Mouse (Mus musculus): Measurements from ENCODE around the gene Ugt1a1. TPM values are rescaled to one million over a fixed set of nuclear protein-coding genes. Genes with fewer than 3 reads are reported as not detected.

Ugt1a1 gene
- polyA plus RNA-seq, 1 experiment = not detected

DNA sequence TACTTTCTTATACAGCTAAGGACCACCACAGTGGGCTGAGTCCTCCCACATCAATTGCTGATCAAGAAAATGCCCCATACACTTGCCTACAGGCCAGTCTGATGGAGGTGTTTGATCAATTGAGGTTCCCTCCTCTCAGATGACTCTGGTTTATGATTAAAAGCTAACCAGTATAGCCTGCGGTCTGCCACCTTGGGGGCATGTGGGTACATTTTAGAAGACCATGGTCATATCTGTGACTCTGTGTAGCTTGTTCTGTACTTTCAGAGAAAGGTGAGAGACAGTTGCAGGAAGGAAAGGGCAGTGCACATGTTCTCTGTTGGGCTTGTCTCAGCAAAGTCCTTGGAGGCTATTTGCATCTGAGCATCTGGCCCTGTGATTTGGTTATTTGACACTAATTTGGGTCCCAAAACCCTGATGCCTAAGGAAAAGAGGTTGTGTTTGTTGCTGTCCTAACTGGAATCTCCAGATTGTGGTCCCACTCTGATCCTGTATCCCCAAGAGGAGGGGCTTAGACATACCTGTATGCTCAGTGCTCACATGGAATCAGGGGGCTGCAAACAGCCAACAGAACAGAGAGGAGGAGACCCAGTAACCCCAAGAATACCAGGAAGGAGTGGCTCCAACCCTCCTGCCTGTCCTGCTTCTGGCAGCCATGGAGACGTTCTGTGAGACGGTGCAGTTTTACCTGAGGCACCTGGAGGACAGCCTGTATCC, 21.1 kb downstream of the Ugt1a1 start:
- WGBS = 50% methylated on average over 3 of the region's 3 CpGs

DNA sequence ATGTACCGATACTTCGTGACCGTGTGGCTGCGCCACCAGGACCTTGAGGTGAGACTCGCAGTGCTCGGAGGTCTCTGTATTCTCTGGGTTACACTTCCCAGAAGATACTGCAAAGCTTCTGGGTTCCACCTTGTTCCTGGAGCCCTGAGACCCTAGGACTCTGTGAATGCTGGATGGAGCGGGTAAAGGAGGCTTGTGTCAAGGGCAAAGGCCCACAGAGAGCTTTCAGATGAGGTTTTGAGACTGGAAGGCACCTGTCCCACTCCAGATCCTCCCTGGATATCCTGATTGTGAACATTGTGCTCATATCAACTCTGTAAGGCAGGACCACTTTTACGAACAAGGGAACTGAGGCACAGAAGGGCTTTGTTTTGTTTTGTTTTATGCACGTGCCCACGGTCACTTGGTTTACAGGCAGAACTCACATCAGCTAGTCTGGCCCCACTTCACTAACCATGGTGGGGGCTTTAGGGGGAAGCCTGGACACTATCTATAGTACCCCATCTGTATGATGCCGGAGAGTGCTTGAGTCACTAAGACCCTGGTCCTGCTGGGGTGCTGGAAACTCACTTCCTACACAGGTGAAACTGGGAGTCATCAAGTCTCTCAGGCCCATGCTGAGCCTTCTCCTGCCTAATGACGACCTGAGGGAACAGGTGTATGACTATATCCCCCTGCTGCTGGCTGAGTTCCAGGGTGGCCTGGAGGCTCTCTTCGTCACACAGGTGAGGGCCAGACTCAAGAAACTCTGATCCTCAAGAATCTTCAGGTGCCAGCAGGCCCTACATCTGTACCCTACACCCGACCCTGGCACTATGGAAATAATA, 21.9 kb downstream of the Ugt1a1 start:
- no peaks in the 10 kb centered on the region for H3K4me1 ChIP-seq (ENCODE audit: control insufficient read depth, insufficient read depth, low read length)
- 65% methylated on average over 14 of the region's 14 CpGs for WGBS
- DNase-seq = no peak
- H3K27me3 ChIP-seq (ENCODE audit: control insufficient read depth, insufficient read depth, low read length) = no peaks in the 10 kb centered on the region
- H3K4me3 ChIP-seq (replicated peaks; ENCODE audit: insufficient read depth, low read depth, low read length) = no peak overlapping the region
- H3K27ac ChIP-seq (ENCODE audit: insufficient read depth, low read length) = no peak overlapping the region
- TF ChIP-seq POLR2A (IDR thresholded peaks at IDR 0.05; ENCODE audit: borderline replicate concordance, insufficient read depth, low read length) (no peak), CTCF (IDR thresholded peaks at IDR 0.05; ENCODE audit: borderline replicate concordance, insufficient read depth, low read depth, low read length) (no peak)

More for the DNA sequence above, 21.1 kb downstream of the Ugt1a1 start:
- Histone ChIP-seq H3K4me3 (replicated peaks; ENCODE audit: insufficient read depth, low read depth, low read length) (no peak overlapping the region), H3K27ac (ENCODE audit: insufficient read depth, low read length) (no peak overlapping the region), H3K27me3 (ENCODE audit: control insufficient read depth, insufficient read depth, low read length) (no peaks in the 10 kb centered on the region), H3K4me1 (ENCODE audit: control insufficient read depth, insufficient read depth, low read length) (no peaks in the 10 kb centered on the region)
- DNase-seq = no peak
- TF ChIP-seq CTCF (IDR thresholded peaks at IDR 0.05; ENCODE audit: borderline replicate concordance, insufficient read depth, low read depth, low read length) (no peak), POLR2A (IDR thresholded peaks at IDR 0.05; ENCODE audit: borderline replicate concordance, insufficient read depth, low read length) (no peak)

- no peaks in the 10 kb centered on the region for H3K27me3 ChIP-seq (ENCODE audit: control insufficient read depth, insufficient read depth, low read length)
Observed at GRCm38 (mm10) chr1:88234248-88234610, 22.5 kb downstream of the Ugt1a1 start.

GRCm38 (mm10) chr1:88234646-88235045, 22.9 kb downstream of the Ugt1a1 start:
- no peak for TF ChIP-seq CTCF (IDR thresholded peaks at IDR 0.05; ENCODE audit: borderline replicate concordance, insufficient read depth, low read depth, low read length)
- no peaks in the 10 kb centered on the region for H3K27me3 ChIP-seq (ENCODE audit: control insufficient read depth, insufficient read depth, low read length)
- DNase-seq = no peak
- no peak overlapping the region for H3K27ac ChIP-seq (ENCODE audit: insufficient read depth, low read length)
- no peak overlapping the region for H3K4me3 ChIP-seq (replicated peaks; ENCODE audit: insufficient read depth, low read depth, low read length)
- H3K4me1 ChIP-seq (ENCODE audit: control insufficient read depth, insufficient read depth, low read length) = no peaks in the 10 kb centered on the region
- WGBS = 39% methylated on average over 5 of the region's 5 CpGs

More at GRCm38 (mm10) chr1:88234248-88234610, 22.5 kb downstream of the Ugt1a1 start:
- H3K4me3 ChIP-seq (replicated peaks; ENCODE audit: insufficient read depth, low read depth, low read length) = no peak overlapping the region
- no peaks in the 10 kb centered on the region for H3K4me1 ChIP-seq (ENCODE audit: control insufficient read depth, insufficient read depth, low read length)
- no peak overlapping the region for H3K27ac ChIP-seq (ENCODE audit: insufficient read depth, low read length)
- no peak for DNase-seq
- TF ChIP-seq CTCF (IDR thresholded peaks at IDR 0.05; ENCODE audit: borderline replicate concordance, insufficient read depth, low read depth, low read length) (no peak), POLR2A (IDR thresholded peaks at IDR 0.05; ENCODE audit: borderline replicate concordance, insufficient read depth, low read length) (no peak)
- WGBS = 57% methylated on average over 4 of the region's 4 CpGs

- Histone ChIP-seq H3K27me3 (ENCODE audit: control insufficient read depth, insufficient read depth, low read length) (no peaks in the 10 kb centered on the region), H3K4me1 (ENCODE audit: control insufficient read depth, insufficient read depth, low read length) (no peaks in the 10 kb centered on the region), H3K4me3 (replicated peaks; ENCODE audit: insufficient read depth, low read depth, low read length) (no peak overlapping the region), H3K27ac (ENCODE audit: insufficient read depth, low read length) (no peak overlapping the region)
- no peak for DNase-seq
- 59% methylated on average over 11 of the region's 11 CpGs for WGBS
- no peak for TF ChIP-seq CTCF (IDR thresholded peaks at IDR 0.05; ENCODE audit: borderline replicate concordance, insufficient read depth, low read depth, low read length)
- TF ChIP-seq POLR2A (IDR thresholded peaks at IDR 0.05; ENCODE audit: borderline replicate concordance, insufficient read depth, low read length) = no peak
Observed at GRCm38 (mm10) chr1:88235046-88235893, 23.5 kb downstream of the Ugt1a1 start.

GRCm38 (mm10) chr1:88235894-88236415, 24.2 kb downstream of the Ugt1a1 start:
- Histone ChIP-seq H3K4me1 (ENCODE audit: control insufficient read depth, insufficient read depth, low read length) (no peaks in the 10 kb centered on the region), H3K27me3 (ENCODE audit: control insufficient read depth, insufficient read depth, low read length) (no peaks in the 10 kb centered on the region), H3K27ac (ENCODE audit: insufficient read depth, low read length) (no peak overlapping the region), H3K4me3 (replicated peaks; ENCODE audit: insufficient read depth, low read depth, low read length) (no peak overlapping the region)
- DNase-seq = no peak
- no peak for TF ChIP-seq CTCF (IDR thresholded peaks at IDR 0.05; ENCODE audit: borderline replicate concordance, insufficient read depth, low read depth, low read length)
- TF ChIP-seq POLR2A (IDR thresholded peaks at IDR 0.05; ENCODE audit: borderline replicate concordance, insufficient read depth, low read length) = no peak
- WGBS = 49% methylated on average over 4 of the region's 4 CpGs

- no peak overlapping the region for H3K4me3 ChIP-seq (replicated peaks; ENCODE audit: insufficient read depth, low read depth, low read length)
Observed at GRCm38 (mm10) chr1:88237311-88237710, 25.6 kb downstream of the Ugt1a1 start.

More at GRCm38 (mm10) chr1:88237311-88237710, 25.6 kb downstream of the Ugt1a1 start:
- no peak overlapping the region for H3K27ac ChIP-seq (ENCODE audit: insufficient read depth, low read length)
- 72% methylated on average over 5 of the region's 5 CpGs for WGBS
- no peak for TF ChIP-seq POLR2A (IDR thresholded peaks at IDR 0.05; ENCODE audit: borderline replicate concordance, insufficient read depth, low read length)
- no peak for DNase-seq
- no peaks in the 10 kb centered on the region for H3K27me3 ChIP-seq (ENCODE audit: control insufficient read depth, insufficient read depth, low read length)
- no peaks in the 10 kb centered on the region for H3K4me1 ChIP-seq (ENCODE audit: control insufficient read depth, insufficient read depth, low read length)

Data from cerebellum, adult 2 months (tissue).